Mouse (Mus musculus) forebrain, embryonic 15.5 days (tissue): ENCODE data around the gene Apobec3. TPM values are rescaled to one million over a fixed set of nuclear protein-coding genes. Genes with fewer than 3 reads are reported as not detected.
"Not testable (repeated sequence)": the region's sequence is repeated elsewhere in the genome, so short reads cannot be mapped to it uniquely, and the experiment has no call there.

Experiments
- ATAC-seq: fragments of 200-750 bp; cut with Nextera tagmentation; replicated peaks from 2 replicates; pipeline ENCODE4 v1.8.0; 2017; ENCODE audit warnings: mild to moderate bottlenecking, moderate TSS enrichment, moderate library complexity
- H3K27ac ChIP-seq: fragments of 300-500 bp; sonication (generic); replicated peaks from 2 replicates; pipeline ENCODE4 v1.5.1; 2015; ENCODE audit warnings: mild to moderate bottlenecking, inconsistent platforms
- H3K27me3 ChIP-seq: fragments of 300-500 bp; sonication (generic); 2 replicates; pipeline ENCODE4 v1.6.1; 2015; ENCODE audit warnings: inconsistent platforms
- H3K36me3 ChIP-seq: fragments of 300-500 bp; sonication (generic); 2 replicates; pipeline ENCODE4 v1.6.1; 2015; ENCODE audit warnings: mild to moderate bottlenecking, inconsistent platforms
- H3K4me1 ChIP-seq: fragments of 300-500 bp; sonication (generic); 2 replicates; pipeline ENCODE4 v1.6.1; 2015; ENCODE audit warnings: inconsistent platforms
- H3K4me2 ChIP-seq: fragments of 300-500 bp; sonication (generic); replicated peaks from 2 replicates; pipeline ENCODE4 v1.6.1; 2015; ENCODE audit warnings: mild to moderate bottlenecking, inconsistent platforms
- H3K4me3 ChIP-seq: fragments of 300-500 bp; sonication (generic); 2 replicates; pipeline ENCODE4 v1.5.1; 2015; ENCODE audit warnings: mild to moderate bottlenecking, inconsistent platforms
- H3K9ac ChIP-seq: fragments of 300-500 bp; sonication (generic); replicated peaks from 2 replicates; pipeline ENCODE4 v1.6.1; 2015; ENCODE audit warnings: mild to moderate bottlenecking, inconsistent platforms
- H3K9me3 ChIP-seq: fragments of 300-500 bp; sonication (generic); 2 replicates; pipeline ENCODE4 v1.6.1; 2016; ENCODE audit warnings: inconsistent platforms
- WGBS: fragments of 180-500 bp; shearing (Covaris S2); methylation state at CpG from one replicate; pipeline ENCODE4 v1.1.7; 2015; ENCODE audit warnings: mixed read lengths; 5-methylcytosine and 5-hydroxymethylcytosine counted together
- polyA plus RNA-seq: library from polyadenylated mRNA; unstranded; fragments of >200 nt; fragmentation: Nextera tagmentation; extraction: Ambion mirVana; gene quantifications from 2 replicates; pipeline ENCODE4 v1.2.1, GENCODE M21; 2015

Gene Apobec3
- polyA plus RNA-seq, 1 experiment from 2014 or later = 6.6 TPM

GRCm38 (mm10) chr15:79879319-79879718 lies 12.1 kb upstream of the Apobec3 start:
- WGBS = 32% methylated on average over 13 of the region's 13 CpGs
- Histone ChIP-seq H3K27ac (peak overlapping the region; percentile 62), H3K27me3 (no peaks in the 10 kb centered on the region), H3K9me3 (no peaks in the 10 kb centered on the region), H3K4me2 (peak overlapping the region; percentile 13), H3K4me3 (no peak overlapping the region), H3K36me3 (no peaks in the 10 kb centered on the region), H3K9ac (no peak overlapping the region), H3K4me1 (peaks cover 23% of the 10 kb centered on the region)
- ATAC-seq = no peak; the same call in 1 of the 2 replicates

- H3K4me1 ChIP-seq = peaks cover 23% of the 10 kb centered on the region
- H3K27ac ChIP-seq = no peak overlapping the region
- whole genome bisulfite sequencing = 82% methylated on average over 3 of the region's 3 CpGs
- no peaks in the 10 kb centered on the region for H3K36me3 ChIP-seq
- no peak overlapping the region for H3K4me3 ChIP-seq
- no peak overlapping the region for H3K4me2 ChIP-seq
- no peak overlapping the region for H3K9ac ChIP-seq
- H3K9me3 ChIP-seq = no peaks in the 10 kb centered on the region
- no peaks in the 10 kb centered on the region for H3K27me3 ChIP-seq
- no peak for ATAC-seq
Observed at GRCm38 (mm10) chr15:79880477-79880876, 11.0 kb upstream of the Apobec3 start.

- ATAC-seq = peak; percentile 63
- H3K36me3 ChIP-seq = no peaks in the 10 kb centered on the region
- H3K27ac ChIP-seq = peak overlapping the region; percentile 95
- peaks cover 23% of the 10 kb centered on the region for H3K4me1 ChIP-seq
- H3K9me3 ChIP-seq = no peaks in the 10 kb centered on the region
- no peaks in the 10 kb centered on the region for H3K27me3 ChIP-seq
- H3K4me2 ChIP-seq = peak overlapping the region; percentile 72
- peak overlapping the region; percentile 75 for H3K9ac ChIP-seq
- 23% methylated on average over 19 of the region's 19 CpGs for WGBS
- H3K4me3 ChIP-seq = peak overlapping the region; percentile 58
Observed at GRCm38 (mm10) chr15:79882623-79883267, 8.7 kb upstream of the Apobec3 start.

- H3K9ac ChIP-seq = peak overlapping the region; percentile 75
- peak overlapping the region; percentile 72 for H3K4me2 ChIP-seq
- WGBS = under 1% methylated on average over 30 of the region's 30 CpGs
- H3K4me3 ChIP-seq = peak overlapping the region; percentile 58
- H3K27ac ChIP-seq = peak overlapping the region; percentile 95
- no peaks in the 10 kb centered on the region for H3K9me3 ChIP-seq
- no peaks in the 10 kb centered on the region for H3K27me3 ChIP-seq
- H3K4me1 ChIP-seq = peaks cover 23% of the 10 kb centered on the region
- peak; percentile 90 for ATAC-seq
- H3K36me3 ChIP-seq = no peaks in the 10 kb centered on the region
Observed at GRCm38 (mm10) chr15:79883352-79883822, 8.1 kb upstream of the Apobec3 start.

GRCm38 (mm10) chr15:79884820-79885219 lies 6.6 kb upstream of the Apobec3 start:
- H3K9ac ChIP-seq = no peak overlapping the region
- H3K27ac ChIP-seq = no peak overlapping the region
- H3K9me3 ChIP-seq = no peaks in the 10 kb centered on the region
- no peak for ATAC-seq
- H3K4me3 ChIP-seq = no peak overlapping the region
- no peak overlapping the region for H3K4me2 ChIP-seq
- no peaks in the 10 kb centered on the region for H3K36me3 ChIP-seq
- H3K27me3 ChIP-seq = no peaks in the 10 kb centered on the region
- H3K4me1 ChIP-seq = peaks cover 13% of the 10 kb centered on the region; the same call in 1 of the 2 replicates
- 74% methylated on average over 5 of the region's 5 CpGs for WGBS

GRCm38 (mm10) chr15:79892213-79892541 lies 718 bp downstream of the Apobec3 start:
- ATAC-seq = peak; percentile 72
- peak overlapping the region; percentile 40 for H3K9ac ChIP-seq
- H3K27ac ChIP-seq = peak overlapping the region; percentile 12; the same call in 1 of the 2 replicates
- H3K27me3 ChIP-seq = 0 out of 2 replicates have a peak, but pooled peaks cover 3% of the 10 kb centered on the region
- peak overlapping the region; percentile 37 for H3K4me3 ChIP-seq
- 2% methylated on average over 12 of the region's 12 CpGs for WGBS
- peak overlapping the region; percentile 53 for H3K4me2 ChIP-seq
- H3K4me1 ChIP-seq = peaks cover 12% of the 10 kb centered on the region
- no peaks in the 10 kb centered on the region for H3K36me3 ChIP-seq
- H3K9me3 ChIP-seq = no peaks in the 10 kb centered on the region

GRCm38 (mm10) chr15:79892995-79893823 lies 1.8 kb downstream of the Apobec3 start:
- Histone ChIP-seq H3K4me1 (peaks cover 12% of the 10 kb centered on the region), H3K4me2 (no peak overlapping the region), H3K4me3 (no peak overlapping the region), H3K9ac (no peak overlapping the region), H3K27ac (no peak overlapping the region), H3K27me3 (0 out of 2 replicates have a peak, but pooled peaks cover 3% of the 10 kb centered on the region), H3K36me3 (no peaks in the 10 kb centered on the region), H3K9me3 (no peaks in the 10 kb centered on the region)
- ATAC-seq = no peak
- WGBS = 84% methylated on average over 15 of the region's 15 CpGs

GRCm38 (mm10) chr15:79893824-79894123 lies 2.3 kb downstream of the Apobec3 start:
- Histone ChIP-seq H3K4me3 (no peak overlapping the region), H3K27me3 (0 out of 2 replicates have a peak, but pooled peaks cover 3% of the 10 kb centered on the region), H3K27ac (no peak overlapping the region), H3K4me2 (no peak overlapping the region), H3K9me3 (no peaks in the 10 kb centered on the region), H3K4me1 (peaks cover 12% of the 10 kb centered on the region), H3K9ac (no peak overlapping the region), H3K36me3 (no peaks in the 10 kb centered on the region)
- ATAC-seq = no peak
- WGBS = 86% methylated on average over 3 of the region's 3 CpGs

GRCm38 (mm10) chr15:79894343-79894742 lies 2.9 kb downstream of the Apobec3 start:
- Histone ChIP-seq H3K27ac (no peak overlapping the region), H3K36me3 (no peaks in the 10 kb centered on the region), H3K9ac (no peak overlapping the region), H3K27me3 (0 out of 2 replicates have a peak, but pooled peaks cover 3% of the 10 kb centered on the region), H3K9me3 (no peaks in the 10 kb centered on the region), H3K4me3 (no peak overlapping the region), H3K4me2 (no peak overlapping the region), H3K4me1 (peaks cover 12% of the 10 kb centered on the region)
- WGBS = 77% methylated on average over 4 of the region's 4 CpGs
- no peak for ATAC-seq

GRCm38 (mm10) chr15:79895221-79896079 lies 4.0 kb downstream of the Apobec3 start:
- not testable (repeated sequence) for H3K27me3 ChIP-seq, H3K4me2 ChIP-seq, H3K27ac ChIP-seq, H3K9ac ChIP-seq, H3K4me3 ChIP-seq, H3K36me3 ChIP-seq, ATAC-seq, H3K9me3 ChIP-seq
- 92% methylated on average over 12 of the region's 23 CpGs for WGBS
- peaks cover 12% of the 10 kb centered on the region for H3K4me1 ChIP-seq

GRCm38 (mm10) chr15:79896080-79896725 lies 4.7 kb downstream of the Apobec3 start:
- 89% methylated on average over 9 of the region's 9 CpGs for WGBS
- no peak for ATAC-seq

More at GRCm38 (mm10) chr15:79896080-79896725, 4.7 kb downstream of the Apobec3 start:
- Histone ChIP-seq H3K36me3 (no peaks in the 10 kb centered on the region), H3K9me3 (no peaks in the 10 kb centered on the region), H3K4me3 (no peak overlapping the region), H3K9ac (no peak overlapping the region), H3K27ac (no peak overlapping the region), H3K4me2 (no peak overlapping the region), H3K4me1 (peaks cover 10% of the 10 kb centered on the region), H3K27me3 (0 out of 2 replicates have a peak, but pooled peaks cover 3% of the 10 kb centered on the region)
